Mouse (Mus musculus) inflammation-experienced regulatory T-cells, adult 16 weeks (primary cell): Measurements from ENCODE around the gene Kat2b. TPM values are rescaled to one million over a fixed set of nuclear protein-coding genes. Genes with fewer than 3 reads are reported as not detected.

Experiments
- polyA plus RNA-seq: library from polyadenylated mRNA; unstranded; fragments of 100-300 nt; shearing (Covaris generic); gene quantifications from one replicate; pipeline ENCODE4 v1.2.1, GENCODE M21; 2017

Gene Kat2b
- polyA plus RNA-seq: 19.3 TPM

DNA sequence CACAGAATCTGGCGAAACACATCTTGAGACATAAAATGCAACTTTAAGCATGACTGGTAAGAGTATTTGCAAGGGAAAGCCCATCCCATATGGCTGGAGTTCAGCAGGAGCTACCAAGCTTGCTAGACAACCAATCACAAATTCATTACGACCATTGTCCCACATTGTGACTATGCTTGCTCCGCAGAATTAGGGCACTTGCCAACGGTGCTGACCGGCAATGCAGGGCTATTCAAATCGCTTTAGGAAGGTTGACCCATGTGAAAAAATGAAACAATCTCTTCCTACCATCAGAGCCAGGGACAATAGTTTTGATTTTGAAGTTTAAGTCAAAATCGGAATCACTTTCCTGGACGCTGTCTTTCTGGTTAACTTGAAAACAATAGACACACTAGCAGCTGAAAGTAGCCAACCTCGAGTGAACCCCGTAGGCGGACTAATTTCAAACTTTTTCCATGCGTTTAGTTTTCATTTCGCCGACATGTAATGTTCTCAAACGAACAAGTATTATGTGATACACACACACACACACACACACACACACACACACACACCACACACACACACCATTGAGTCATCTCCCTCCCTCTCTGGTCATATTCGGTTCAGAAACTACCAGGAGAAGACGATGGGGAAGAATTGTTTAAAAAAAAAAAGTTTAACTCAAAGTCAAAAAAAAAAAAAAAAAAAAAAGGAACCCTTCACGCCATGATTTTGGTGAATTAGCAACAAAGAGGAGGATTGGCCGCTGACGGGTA, at the start of gene Kat2b:
Kat2b (plus strand) TSS at position 701 of the 758 bp plus-strand sequence.

DNA sequence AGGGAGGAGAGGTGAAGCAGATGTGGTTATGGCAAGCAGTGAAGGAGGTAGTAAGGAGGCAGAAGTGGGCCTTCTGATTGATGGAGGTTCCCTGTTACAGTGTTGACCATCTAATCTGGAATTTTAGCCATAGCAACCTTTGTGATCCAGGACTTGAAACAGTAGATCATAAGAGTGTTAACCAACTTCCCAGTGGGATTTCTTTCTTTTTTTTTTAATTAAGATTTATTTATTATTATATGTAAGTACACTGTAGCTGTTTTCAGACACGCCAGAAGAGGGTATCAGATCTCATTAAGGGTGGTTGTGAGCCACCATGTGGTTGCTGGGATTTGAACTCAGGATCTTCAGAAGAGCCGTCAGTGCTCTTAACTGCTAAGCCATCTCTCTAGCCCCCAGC, 27.3 kb upstream of the Kat2b start, which contains the start of gene Pp2d1:
Pp2d1 (minus strand) TSS at position 101 of the 400 bp plus-strand sequence.

DNA sequence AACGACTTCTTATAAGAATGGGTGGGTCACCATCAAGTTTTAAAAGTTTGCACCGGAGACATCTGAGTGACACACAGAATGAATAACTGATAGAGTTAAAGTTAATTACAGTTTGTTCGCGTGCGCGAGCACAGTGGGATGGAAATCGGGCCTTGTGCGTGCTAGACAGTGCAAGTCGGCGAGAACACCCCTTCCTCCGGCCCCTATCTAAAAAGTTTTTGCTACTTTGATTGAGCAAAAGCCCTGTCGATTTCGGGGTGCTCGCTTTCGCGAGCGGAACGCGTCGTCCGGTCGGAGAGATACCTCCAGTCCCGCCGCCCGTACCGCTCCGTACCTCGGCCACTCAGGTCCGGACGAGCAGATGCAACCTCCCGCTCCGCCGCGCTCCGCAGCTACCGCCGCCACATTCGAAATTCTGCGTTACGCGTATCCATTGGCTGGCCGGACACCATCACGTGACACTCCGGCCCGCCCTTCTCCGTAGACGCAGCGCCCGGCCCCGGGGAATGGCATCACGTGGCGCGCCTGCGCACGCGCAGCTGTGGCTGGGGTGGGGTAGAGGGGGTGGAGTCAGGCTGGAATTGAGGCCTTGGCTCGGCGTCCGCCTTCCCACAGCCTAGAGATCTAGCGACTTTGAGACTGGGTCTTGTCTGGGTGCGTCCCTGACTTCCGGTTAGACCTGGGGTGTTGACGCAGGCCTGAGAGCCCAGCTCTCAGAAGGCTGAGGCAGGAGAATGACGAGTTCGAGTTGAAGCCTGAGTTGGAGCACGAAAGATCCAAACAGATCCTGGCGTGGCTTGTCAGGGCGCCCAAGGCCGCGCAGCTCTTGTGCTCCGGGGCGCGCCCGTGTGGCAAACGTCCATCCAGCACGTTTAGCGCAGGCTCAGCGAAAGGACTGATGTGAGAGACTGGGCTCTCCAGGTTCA, 122.5 kb downstream of the Kat2b start, which contains the start of gene Sgo1:
Sgo1 (minus strand) TSS at position 457 of the 926 bp plus-strand sequence.

Other genes with a start within 250 kb of the Kat2b start
- gene Efhb, start 103.5 kb upstream of the Kat2b start, polyA plus RNA-seq: 0.12 TPM
- 18.1 TPM for gene Rab5a, start 87.6 kb upstream of the Kat2b start, polyA plus RNA-seq
- 0.50 TPM for gene Pp2d1, start 27.4 kb upstream of the Kat2b start, polyA plus RNA-seq
- gene Sgo1, start 122.5 kb downstream of the Kat2b start, polyA plus RNA-seq: 4.1 TPM